Mouse (Mus musculus): ENCODE data around the gene Glis2. TPM values are rescaled to one million over a fixed set of nuclear protein-coding genes. Genes with fewer than 3 reads are reported as not detected.

Gene Glis2
- polyA plus RNA-seq, 1 experiment: 19.5 TPM

GRCm38 (mm10) chr16:4606431-4607084 lies 12.0 kb downstream of the Glis2 start:
- H3K4me3 ChIP-seq (replicated peaks; ENCODE audit: insufficient read depth, low read depth, low read length): no peak overlapping the region
- H3K27me3 ChIP-seq (ENCODE audit: control insufficient read depth, insufficient read depth, low read length): no peaks in the 10 kb centered on the region
- peak; percentile 48 to 49 for DNase-seq
- no peak overlapping the region for H3K27ac ChIP-seq (ENCODE audit: insufficient read depth, low read length)
- TF ChIP-seq CTCF (IDR thresholded peaks at IDR 0.05; ENCODE audit: borderline replicate concordance, insufficient read depth, low read depth, low read length) (peak; percentile 32; the same call in 1 of the 2 replicates), POLR2A (IDR thresholded peaks at IDR 0.05; ENCODE audit: borderline replicate concordance, insufficient read depth, low read length) (no peak)
- H3K4me1 ChIP-seq (ENCODE audit: control insufficient read depth, insufficient read depth, low read length): peaks cover 5% of the 10 kb centered on the region
- 36% methylated on average over 5 of the region's 5 CpGs for WGBS

GRCm38 (mm10) chr16:4607818-4608531 lies 13.5 kb downstream of the Glis2 start:
- no peak overlapping the region for H3K4me3 ChIP-seq (replicated peaks; ENCODE audit: insufficient read depth, low read depth, low read length)
- peak; percentile 84 to 91 for DNase-seq
- WGBS: 49% methylated on average over 9 of the region's 9 CpGs
- TF ChIP-seq POLR2A (IDR thresholded peaks at IDR 0.05; ENCODE audit: borderline replicate concordance, insufficient read depth, low read length) (no peak), CTCF (IDR thresholded peaks at IDR 0.05; ENCODE audit: borderline replicate concordance, insufficient read depth, low read depth, low read length) (peak; percentile 96)
- no peak overlapping the region for H3K27ac ChIP-seq (ENCODE audit: insufficient read depth, low read length)
- no peaks in the 10 kb centered on the region for H3K27me3 ChIP-seq (ENCODE audit: control insufficient read depth, insufficient read depth, low read length)
- H3K4me1 ChIP-seq (ENCODE audit: control insufficient read depth, insufficient read depth, low read length): no peaks in the 10 kb centered on the region; the same call in none of the 2 replicates

- Histone ChIP-seq H3K27me3 (ENCODE audit: control insufficient read depth, insufficient read depth, low read length) (no peaks in the 10 kb centered on the region), H3K27ac (ENCODE audit: insufficient read depth, low read length) (no peak overlapping the region), H3K4me3 (replicated peaks; ENCODE audit: insufficient read depth, low read depth, low read length) (no peak overlapping the region), H3K4me1 (ENCODE audit: control insufficient read depth, insufficient read depth, low read length) (no peaks in the 10 kb centered on the region; the same call in 1 of the 2 replicates)
- WGBS: 84% methylated on average over 19 of the region's 19 CpGs
- TF ChIP-seq CTCF (IDR thresholded peaks at IDR 0.05; ENCODE audit: borderline replicate concordance, insufficient read depth, low read depth, low read length) (no peak), POLR2A (IDR thresholded peaks at IDR 0.05; ENCODE audit: borderline replicate concordance, insufficient read depth, low read length) (no peak)
- DNase-seq: no peak
Observed at GRCm38 (mm10) chr16:4608532-4609059, 14.1 kb downstream of the Glis2 start.

GRCm38 (mm10) chr16:4611193-4611592 lies 16.7 kb downstream of the Glis2 start:
- no peak overlapping the region for H3K27ac ChIP-seq (ENCODE audit: insufficient read depth, low read length)
- no peak for TF ChIP-seq CTCF (IDR thresholded peaks at IDR 0.05; ENCODE audit: borderline replicate concordance, insufficient read depth, low read depth, low read length)
- no peak for TF ChIP-seq POLR2A (IDR thresholded peaks at IDR 0.05; ENCODE audit: borderline replicate concordance, insufficient read depth, low read length)
- no peaks in the 10 kb centered on the region for H3K27me3 ChIP-seq (ENCODE audit: control insufficient read depth, insufficient read depth, low read length)
- 88% methylated on average over 5 of the region's 5 CpGs for WGBS
- no peak overlapping the region for H3K4me3 ChIP-seq (replicated peaks; ENCODE audit: insufficient read depth, low read depth, low read length)
- H3K4me1 ChIP-seq (ENCODE audit: control insufficient read depth, insufficient read depth, low read length): no peaks in the 10 kb centered on the region; the same call in 1 of the 2 replicates
- no peak for DNase-seq

GRCm38 (mm10) chr16:4611676-4612075 lies 17.2 kb downstream of the Glis2 start:
- DNase-seq: no peak
- WGBS: 93% methylated on average over 7 of the region's 7 CpGs
- no peak for TF ChIP-seq POLR2A (IDR thresholded peaks at IDR 0.05; ENCODE audit: borderline replicate concordance, insufficient read depth, low read length)
- TF ChIP-seq CTCF (IDR thresholded peaks at IDR 0.05; ENCODE audit: borderline replicate concordance, insufficient read depth, low read depth, low read length): no peak
- Histone ChIP-seq H3K4me3 (replicated peaks; ENCODE audit: insufficient read depth, low read depth, low read length) (no peak overlapping the region), H3K4me1 (ENCODE audit: control insufficient read depth, insufficient read depth, low read length) (no peaks in the 10 kb centered on the region; the same call in 1 of the 2 replicates), H3K27me3 (ENCODE audit: control insufficient read depth, insufficient read depth, low read length) (no peaks in the 10 kb centered on the region), H3K27ac (ENCODE audit: insufficient read depth, low read length) (no peak overlapping the region)

GRCm38 (mm10) chr16:4613736-4614135 lies 19.2 kb downstream of the Glis2 start:
- H3K27ac ChIP-seq (ENCODE audit: insufficient read depth, low read length): no peak overlapping the region
- no peaks in the 10 kb centered on the region for H3K4me1 ChIP-seq (ENCODE audit: control insufficient read depth, insufficient read depth, low read length)
- H3K27me3 ChIP-seq (ENCODE audit: control insufficient read depth, insufficient read depth, low read length): no peaks in the 10 kb centered on the region
- DNase-seq: no peak
- TF ChIP-seq POLR2A (IDR thresholded peaks at IDR 0.05; ENCODE audit: borderline replicate concordance, insufficient read depth, low read length) (no peak), CTCF (IDR thresholded peaks at IDR 0.05; ENCODE audit: borderline replicate concordance, insufficient read depth, low read depth, low read length) (no peak)
- 93% methylated on average over 9 of the region's 9 CpGs for WGBS
- H3K4me3 ChIP-seq (replicated peaks; ENCODE audit: insufficient read depth, low read depth, low read length): no peak overlapping the region

GRCm38 (mm10) chr16:4614639-4615038 lies 20.1 kb downstream of the Glis2 start:
- H3K4me3 ChIP-seq (replicated peaks; ENCODE audit: insufficient read depth, low read depth, low read length): no peak overlapping the region
- TF ChIP-seq CTCF (IDR thresholded peaks at IDR 0.05; ENCODE audit: borderline replicate concordance, insufficient read depth, low read depth, low read length) (no peak), POLR2A (IDR thresholded peaks at IDR 0.05; ENCODE audit: borderline replicate concordance, insufficient read depth, low read length) (no peak)
- DNase-seq: no peak
- WGBS: 90% methylated on average over 3 of the region's 3 CpGs
- H3K4me1 ChIP-seq (ENCODE audit: control insufficient read depth, insufficient read depth, low read length): no peaks in the 10 kb centered on the region
- no peaks in the 10 kb centered on the region for H3K27me3 ChIP-seq (ENCODE audit: control insufficient read depth, insufficient read depth, low read length)
- H3K27ac ChIP-seq (ENCODE audit: insufficient read depth, low read length): no peak overlapping the region
